Mouse (Mus musculus) cerebellum, adult 11 months (tissue): ENCODE data around the gene C1qtnf5.

Experiments
- DNase-seq: peaks from one replicate; pipeline ENCODE4 v3.0.0; 2022

C1qtnf5 gene

GRCm38 (mm10) chr9:44079997-44080780 is 26.9 kb upstream of the C1qtnf5 start:
- peak; percentile 25 for DNase-seq

DNA sequence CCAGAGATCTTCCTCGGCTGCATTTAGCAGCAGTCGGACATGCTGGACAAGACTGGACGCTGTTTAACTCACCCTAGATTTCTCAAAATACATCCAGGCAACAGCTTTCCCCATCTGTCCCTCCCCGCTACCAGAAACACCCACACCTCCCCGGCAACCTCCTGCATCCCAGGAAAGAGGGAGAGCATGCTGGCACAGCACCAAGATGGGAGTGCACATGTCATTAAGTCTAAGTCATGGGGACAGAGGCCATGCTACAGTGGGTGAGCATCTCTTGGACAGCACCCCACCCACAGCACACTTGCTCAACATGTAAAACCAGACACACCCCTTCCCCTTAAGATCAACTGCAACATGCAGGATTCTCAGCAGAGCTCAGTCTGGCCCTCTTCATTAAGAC is 26.1 kb upstream of the C1qtnf5 start:
- peak; percentile 43 for DNase-seq

- DNase-seq = peak; percentile 7
Measured at GRCm38 (mm10) chr9:44081581-44081980, 25.5 kb upstream of the C1qtnf5 start.

GRCm38 (mm10) chr9:44082266-44082665 is 24.8 kb upstream of the C1qtnf5 start:
- DNase-seq = peak; percentile 16

DNA sequence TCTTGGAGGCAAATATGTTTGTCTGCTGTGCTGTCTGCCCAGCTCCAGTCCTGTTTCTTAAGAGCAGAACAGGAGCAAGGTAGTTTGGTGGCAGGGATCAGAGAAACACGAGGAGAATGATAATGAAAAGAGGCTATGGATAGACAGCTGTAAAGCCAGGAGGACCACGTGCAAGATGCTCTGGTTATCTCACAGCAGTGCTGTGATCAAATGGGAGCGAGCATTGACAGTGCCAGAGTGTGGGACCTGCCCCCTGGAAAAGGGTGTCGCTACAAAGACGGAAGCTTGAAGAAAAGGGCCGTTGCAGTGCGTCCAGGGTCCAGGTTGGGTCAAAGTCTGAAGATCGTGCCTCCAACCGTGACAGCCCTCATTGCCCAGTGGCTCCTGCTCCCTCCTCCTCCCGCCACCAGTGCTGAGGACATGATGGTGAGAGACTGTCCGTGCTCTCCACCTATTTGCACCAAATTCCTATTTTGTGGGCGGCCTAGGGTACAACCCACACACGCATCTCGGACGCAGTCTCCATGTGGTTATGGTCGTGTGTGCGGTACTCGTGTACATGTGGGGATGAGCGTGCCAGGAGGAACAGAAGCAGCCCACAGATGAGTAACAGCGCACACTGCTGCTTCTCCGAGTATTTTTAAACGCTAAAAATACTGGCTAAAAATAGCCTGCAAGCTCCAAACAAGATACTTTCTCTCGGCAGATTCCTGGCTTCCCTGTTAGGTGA is 23.5 kb upstream of the C1qtnf5 start:
- peak; percentile 46 for DNase-seq

GRCm38 (mm10) chr9:44084236-44084635 is 22.8 kb upstream of the C1qtnf5 start:
- DNase-seq = no peak

DNA sequence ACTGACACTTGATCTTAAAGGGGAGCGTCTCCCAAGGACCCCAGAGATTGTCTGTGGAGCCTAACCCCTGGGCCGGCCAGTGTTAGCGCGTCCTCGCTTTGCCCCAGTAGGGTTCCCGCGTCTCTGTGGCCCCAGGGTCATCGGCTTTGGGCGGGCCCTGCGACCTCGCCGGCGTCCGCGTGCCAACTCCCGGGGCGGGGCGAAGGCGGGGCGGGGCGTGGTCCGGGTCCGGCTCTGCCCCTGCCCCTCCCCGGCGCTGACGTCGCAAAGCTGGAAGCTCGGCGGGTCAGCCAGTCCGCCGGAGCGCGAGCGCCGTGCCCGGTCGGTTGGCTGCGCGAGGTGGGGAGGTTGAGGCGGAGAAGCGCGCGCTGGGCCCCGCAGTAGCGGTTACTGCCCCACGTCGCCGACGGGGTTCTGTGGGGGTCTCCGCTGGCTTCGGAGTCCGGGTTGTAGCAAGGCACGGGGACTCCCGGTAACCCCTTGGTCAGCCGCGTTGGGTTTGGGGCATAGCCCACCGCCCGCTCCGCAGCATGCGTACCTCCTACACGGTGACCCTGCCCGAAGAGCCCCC is 22.3 kb upstream of the C1qtnf5 start:
- peak; percentile 95 for DNase-seq

- peak; percentile 47 for DNase-seq
Measured at GRCm38 (mm10) chr9:44085276-44085675, 21.8 kb upstream of the C1qtnf5 start.

DNA sequence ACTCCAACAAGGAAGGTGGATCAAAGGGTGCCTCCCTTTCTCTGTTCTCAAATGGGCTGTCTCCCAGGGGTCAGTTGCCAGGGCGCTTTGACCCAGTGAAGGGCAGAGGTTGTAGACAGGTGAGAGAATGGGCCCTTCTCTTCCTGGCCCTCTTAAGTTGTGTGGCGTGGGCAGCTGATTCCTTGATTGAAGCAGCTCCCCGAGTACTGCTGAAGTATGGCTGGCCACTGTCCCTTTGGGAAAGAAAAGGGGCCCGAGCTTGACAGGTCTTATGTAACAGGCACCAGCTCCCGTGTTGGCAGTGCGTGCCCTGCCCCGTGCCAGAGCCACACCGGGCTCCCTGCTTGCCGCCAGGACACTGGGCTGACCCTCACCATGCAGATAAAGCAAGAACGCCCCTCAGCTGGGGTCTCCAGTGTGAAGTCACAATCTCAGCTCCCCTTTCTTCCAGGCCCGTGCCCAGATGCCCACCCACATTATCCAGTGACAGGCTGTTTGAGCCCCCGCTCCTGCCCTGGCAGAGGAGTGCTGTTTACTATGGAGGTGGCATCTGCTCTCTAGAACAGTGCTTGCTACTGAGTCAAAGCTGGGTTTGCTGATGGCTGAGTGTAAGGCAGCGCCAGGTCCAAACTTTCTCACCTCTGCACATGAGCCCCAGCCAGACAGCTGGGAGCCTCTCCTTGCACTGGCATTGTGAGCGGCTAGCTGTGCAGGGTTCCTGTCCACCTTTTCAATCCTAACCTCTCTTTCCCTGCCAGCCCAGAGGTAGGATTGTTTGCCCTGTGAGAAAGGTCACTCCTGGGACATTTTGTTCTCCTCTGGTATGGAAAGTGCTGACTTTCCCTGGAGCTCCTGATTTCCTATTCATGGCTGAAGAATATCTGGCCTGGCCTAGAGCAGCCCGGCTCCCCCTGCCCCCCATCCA is 21.0 kb upstream of the C1qtnf5 start:
- DNase-seq = peak; percentile 92

DNA sequence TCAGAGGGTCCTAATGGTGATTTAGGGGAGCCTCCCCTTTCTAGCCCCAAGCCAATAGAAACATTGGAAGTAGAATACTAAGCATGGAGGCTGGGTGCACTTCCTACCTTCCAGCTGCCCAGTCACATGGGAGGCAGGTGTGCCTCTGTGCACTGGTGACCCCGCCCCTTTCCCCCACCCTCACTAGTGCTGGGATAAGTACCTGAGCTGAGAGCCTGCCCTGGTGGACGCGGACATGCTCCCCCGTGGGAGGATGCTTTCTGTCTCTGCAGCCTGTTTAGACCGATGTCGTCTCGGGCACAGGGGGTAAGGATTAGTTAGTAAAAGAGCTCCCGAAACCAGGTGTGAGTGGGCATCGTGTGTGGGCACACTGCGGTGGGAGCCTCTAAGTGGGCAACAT is 20.1 kb upstream of the C1qtnf5 start:
- DNase-seq = no peak

- DNase-seq = peak; percentile 52
Measured at GRCm38 (mm10) chr9:44087761-44088455, 19.1 kb upstream of the C1qtnf5 start.

GRCm38 (mm10) chr9:44088877-44089608 is 18.0 kb upstream of the C1qtnf5 start:
- DNase-seq = no peak

GRCm38 (mm10) chr9:44093612-44094503 is 13.2 kb upstream of the C1qtnf5 start:
- peak; percentile 86 for DNase-seq

DNA sequence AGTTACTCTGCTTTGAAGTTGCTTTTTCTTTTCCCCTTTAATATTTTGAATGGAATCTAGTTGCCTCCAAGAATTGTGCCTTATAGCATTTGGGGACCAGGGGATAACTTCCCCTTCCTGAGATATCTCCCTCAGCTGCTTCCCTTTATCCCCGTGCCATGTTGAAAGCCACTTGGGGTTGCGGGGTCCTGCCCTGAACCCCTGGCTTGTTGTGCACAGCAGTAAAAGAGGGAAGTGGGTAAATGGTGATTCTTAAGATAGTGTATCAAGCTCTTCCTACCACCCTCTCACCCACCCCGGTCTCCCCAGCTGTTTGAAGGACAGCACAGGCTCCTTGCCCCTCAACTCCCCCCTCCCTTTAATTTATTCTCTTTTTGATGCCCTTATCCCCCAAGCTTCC is 12.3 kb upstream of the C1qtnf5 start:
- DNase-seq = no peak

DNA sequence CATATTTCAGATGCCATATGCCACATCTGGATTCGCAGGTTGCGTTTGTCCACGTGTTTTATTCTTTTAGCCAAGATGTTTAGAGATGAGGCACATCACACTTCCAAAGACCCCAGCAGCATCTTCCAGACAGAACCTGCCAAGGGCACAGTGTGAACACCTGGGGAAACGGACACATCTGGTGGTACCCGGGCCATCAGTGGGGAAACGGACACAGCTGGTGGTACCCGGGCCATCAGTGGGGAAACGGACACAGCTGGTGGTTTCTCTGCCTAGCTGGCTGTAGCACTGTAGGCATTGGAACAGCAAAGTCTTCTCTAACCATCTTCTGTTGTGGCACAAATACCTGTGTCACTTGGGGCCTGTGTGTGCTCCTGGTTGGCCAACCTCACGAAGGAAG is 11.3 kb upstream of the C1qtnf5 start:
- no peak for DNase-seq

DNA sequence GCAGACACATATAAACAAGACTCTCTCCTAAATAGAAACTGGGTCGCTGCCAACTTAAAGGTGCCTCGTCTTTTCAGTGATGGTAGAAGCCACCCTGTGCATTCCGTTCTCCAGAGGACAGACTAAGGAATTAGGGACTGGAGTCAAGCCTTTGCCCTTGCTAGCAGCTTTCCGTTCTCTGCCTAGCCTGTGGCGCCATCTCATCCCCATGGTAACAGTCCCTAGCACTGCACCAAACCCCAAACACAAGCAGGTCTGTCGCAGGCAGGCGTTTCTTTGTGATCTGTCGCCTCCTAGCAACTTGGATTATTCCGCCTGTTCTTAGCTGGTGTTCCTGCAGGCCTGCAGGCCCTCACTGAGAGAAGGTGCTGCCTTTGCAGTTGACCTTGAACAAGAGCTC is 10.5 kb upstream of the C1qtnf5 start:
- DNase-seq = no peak

- no peak for DNase-seq
Measured at GRCm38 (mm10) chr9:44101490-44101889, 5.6 kb upstream of the C1qtnf5 start, which contains the start of gene Mfrp. TSS of gene Mfrp (plus strand) at chr9:44101729.

GRCm38 (mm10) chr9:44104881-44105280 is 2.2 kb upstream of the C1qtnf5 start:
- no peak for DNase-seq

GRCm38 (mm10) chr9:44105781-44106180 is 1.3 kb upstream of the C1qtnf5 start:
- DNase-seq = no peak

GRCm38 (mm10) chr9:44106182-44106581 is 863 bp upstream of the C1qtnf5 start:
- DNase-seq = no peak
